Mouse (Mus musculus) adrenal gland, adult 2 months (tissue): ENCODE data around the gene Smarcc2. TPM values are rescaled to one million over a fixed set of nuclear protein-coding genes. Genes with fewer than 3 reads are reported as not detected.
A peak's percentile ranks its signal among the peaks of the same experiment; 100 is the strongest.
"Not testable (repeated sequence)": the region's sequence is repeated elsewhere in the genome, so short reads cannot be mapped to it uniquely, and the experiment has no call there.

Experiments
- DNase-seq: peaks from one replicate; pipeline ENCODE4 v3.0.0; 2021
- polyA plus RNA-seq: library from polyadenylated mRNA; depleted of rRNA; stranded (reverse); fragments of >200 nt; gene quantifications from 2 replicates; pipeline ENCODE4 v1.2.3, GENCODE M21; 2012
- total RNA-seq, 2 experiments: library from RNA; stranded (reverse); gene quantifications; 2 replicates each; pipeline ENCODE4 v1.2.3; 2021

Smarcc2 gene
- total and polyA plus RNA-seq, 3 experiments: 120 to 130 (median 128) TPM

DNA sequence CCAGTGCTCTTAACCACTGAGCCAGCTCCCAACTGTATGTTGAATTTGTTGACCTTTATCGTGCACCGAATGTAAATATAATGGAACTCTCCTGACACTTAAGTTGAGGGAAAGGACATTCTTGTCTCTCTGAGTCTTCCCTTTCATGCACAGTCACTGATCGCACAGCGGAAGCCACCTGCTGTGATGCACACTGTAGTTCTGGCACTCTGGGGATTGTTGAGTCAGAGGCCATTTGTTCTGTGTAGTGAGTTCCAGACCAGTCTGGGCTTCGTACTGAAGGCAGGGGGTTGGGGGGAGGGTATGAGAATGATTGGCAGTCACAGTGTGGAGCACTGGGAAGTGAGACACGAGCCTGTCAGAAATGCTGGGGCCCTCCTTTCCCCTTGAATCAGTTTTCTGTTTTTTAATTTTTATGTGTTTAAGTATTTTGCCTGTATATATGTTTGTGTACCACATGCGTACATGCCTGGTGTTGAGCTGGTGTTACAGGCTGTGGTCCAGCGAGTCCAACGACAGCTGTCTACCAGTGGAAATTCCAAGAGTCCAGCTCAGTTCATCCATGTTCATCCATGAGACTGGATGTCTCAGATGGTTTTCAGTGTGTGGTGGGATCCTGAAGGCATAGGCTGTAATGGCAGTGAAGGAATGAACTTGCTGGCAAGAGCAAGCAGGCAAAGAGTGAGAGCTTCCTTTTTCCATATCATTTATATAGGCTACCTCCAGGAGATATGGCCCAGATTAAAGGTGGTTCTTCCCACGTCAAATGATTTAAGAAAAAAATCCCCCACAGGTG, 17.5 kb upstream of the Smarcc2 start:
- no peak for DNase-seq

DNA sequence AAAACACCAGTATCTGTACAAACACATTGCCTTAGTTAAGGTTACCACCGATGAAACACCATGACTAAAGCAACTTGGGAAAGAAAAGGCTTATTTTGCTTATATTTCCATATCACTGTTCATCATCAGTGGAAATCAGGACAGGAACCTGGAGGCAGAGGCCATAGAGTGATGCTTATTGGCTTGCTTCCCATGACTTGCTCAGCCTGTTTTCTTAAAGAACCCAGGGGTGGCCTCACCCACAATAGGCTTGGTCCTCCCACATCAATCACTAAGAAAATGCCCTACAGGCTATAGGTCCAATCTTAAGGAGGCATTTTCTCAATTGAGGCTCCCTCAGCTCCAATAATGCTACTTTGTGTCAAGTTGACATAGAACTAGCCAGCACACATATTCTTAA, 16.3 kb upstream of the Smarcc2 start:
- DNase-seq: no peak

DNA sequence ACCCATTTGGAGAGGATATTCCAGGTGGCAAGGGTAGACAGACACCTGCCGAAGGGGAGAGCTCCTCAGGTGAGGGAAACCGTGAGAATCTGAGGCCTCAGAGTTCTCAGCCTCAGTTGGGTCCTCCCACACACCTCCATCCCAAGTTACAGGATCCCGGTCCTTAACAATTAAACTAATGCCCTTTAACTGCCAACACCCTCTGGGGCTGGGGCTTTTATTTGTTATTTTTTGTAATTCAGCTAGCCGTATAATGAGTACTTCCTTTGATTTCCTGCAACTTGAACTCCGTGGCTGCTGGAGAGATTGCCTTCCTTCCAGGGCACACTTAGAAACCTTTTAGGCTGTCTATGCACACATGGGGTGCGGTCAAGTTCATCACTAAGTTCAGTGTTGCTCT, 14.7 kb upstream of the Smarcc2 start:
- no peak for DNase-seq

DNA sequence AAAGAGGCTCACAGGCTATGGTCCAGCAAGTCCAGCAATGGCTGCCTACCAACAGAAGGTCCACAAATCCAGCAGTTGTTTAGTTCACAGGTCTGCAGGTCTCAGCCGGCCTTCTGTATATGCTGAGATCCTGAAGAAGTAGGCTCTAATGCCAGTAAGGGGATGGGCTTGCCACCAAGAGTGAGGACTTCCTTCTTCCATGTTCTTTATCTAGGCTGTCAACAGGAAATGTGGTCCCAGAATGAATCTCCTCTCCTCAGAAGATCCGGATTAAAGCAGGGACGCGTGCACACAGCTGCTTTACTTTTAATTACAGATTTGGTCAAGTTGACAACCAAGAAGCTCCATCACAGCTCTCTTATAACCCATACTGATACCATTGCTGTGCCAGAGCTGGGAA, 13.6 kb upstream of the Smarcc2 start:
- no peak for DNase-seq

DNA sequence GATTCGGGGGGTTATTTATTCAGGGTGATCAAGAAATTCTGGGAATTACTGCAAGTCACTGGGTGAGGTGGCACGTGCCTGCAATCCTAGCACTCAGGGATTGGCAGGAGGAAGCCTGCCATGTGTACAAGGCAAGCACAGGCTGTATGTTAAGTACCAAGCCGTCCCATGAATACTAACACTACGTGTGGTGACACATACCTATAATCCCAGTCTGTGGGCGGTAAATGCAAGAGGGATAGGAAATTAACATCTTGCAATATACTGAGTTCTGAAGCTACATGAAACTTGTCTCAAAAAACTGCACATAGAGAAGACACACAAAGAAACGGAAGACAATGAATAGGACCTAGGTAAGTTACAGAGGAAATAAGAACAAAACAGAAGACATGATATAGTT, 8.0 kb upstream of the Smarcc2 start:
- DNase-seq: no peak

DNA sequence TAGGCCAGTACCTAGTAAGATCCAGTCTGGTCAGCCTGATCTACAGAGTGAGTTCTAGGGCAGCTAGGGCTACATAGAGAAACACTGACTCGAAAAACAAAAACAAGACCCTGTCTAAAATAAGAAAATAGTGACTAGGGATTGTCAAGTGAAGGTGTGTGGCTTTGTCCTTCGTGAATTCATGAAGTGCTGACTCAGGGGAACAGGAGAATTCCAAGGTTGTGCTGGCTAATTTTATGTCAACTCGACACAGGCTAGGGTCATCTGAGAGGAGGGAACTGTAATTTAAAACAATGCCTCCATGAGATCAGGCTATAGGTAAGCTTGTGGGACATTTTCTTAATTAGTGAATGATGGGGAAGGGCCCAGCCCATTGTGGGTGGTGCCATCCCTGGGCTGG, 4.6 kb upstream of the Smarcc2 start:
- DNase-seq: no peak

DNA sequence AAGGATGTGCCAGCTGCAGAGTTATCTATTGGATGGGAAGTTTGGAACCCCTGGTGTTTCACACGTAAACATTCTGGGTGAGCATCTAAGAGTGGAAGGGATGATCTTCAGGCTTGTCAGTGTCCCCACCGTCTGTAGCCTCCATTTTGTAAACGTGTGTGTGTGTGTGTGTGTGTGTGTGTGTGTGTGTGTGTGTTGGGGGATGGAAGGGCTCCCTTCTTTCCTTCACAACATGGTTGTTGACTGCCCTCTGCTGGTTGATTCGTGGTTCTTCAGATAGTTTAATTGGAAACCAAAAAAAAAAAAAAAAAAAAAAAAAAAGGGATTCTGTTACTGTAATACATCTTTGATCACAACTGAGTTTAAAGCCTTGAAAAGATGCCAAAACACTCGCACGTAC, 3.8 kb upstream of the Smarcc2 start:
- peak; percentile 60 for DNase-seq

DNA sequence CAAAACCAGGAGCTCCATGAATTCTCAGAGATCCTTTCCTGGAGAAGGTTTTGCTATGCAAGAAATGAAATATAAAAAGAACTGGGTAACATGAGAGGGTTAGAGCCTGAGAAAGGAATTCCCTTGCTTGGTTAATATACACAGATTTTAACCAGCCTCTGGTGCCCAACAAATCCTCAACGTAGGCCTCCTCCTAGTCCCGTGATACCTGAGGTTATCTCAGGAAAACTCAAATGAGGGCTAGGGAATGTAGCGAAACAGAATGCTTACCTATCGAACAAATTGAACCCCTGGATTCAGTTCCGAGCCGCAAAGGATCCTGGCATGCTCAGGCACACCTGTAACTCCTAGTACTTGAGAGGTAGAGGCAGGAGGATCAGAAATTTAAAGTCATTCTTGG, 1.4 kb upstream of the Smarcc2 start:
- no peak for DNase-seq

DNA sequence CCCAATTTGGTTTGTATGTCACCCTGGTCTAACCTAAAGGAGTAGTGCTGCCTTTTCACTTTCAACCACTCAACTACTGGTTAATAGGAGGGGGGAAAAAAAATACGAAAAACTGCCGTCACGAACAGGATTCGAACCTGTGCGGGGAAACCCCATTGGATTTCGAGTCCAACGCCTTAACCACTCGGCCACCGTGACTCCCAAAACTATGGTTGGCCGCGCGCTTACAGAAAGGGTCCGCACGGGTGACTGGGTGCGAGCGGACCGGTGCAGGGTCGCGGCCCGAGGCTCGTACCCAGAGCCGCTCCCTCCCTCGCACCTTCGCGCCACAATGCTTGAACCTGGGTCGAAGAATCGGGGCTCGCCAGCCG, 715 bp upstream of the Smarcc2 start:
- DNase-seq: peak; percentile 93

DNA sequence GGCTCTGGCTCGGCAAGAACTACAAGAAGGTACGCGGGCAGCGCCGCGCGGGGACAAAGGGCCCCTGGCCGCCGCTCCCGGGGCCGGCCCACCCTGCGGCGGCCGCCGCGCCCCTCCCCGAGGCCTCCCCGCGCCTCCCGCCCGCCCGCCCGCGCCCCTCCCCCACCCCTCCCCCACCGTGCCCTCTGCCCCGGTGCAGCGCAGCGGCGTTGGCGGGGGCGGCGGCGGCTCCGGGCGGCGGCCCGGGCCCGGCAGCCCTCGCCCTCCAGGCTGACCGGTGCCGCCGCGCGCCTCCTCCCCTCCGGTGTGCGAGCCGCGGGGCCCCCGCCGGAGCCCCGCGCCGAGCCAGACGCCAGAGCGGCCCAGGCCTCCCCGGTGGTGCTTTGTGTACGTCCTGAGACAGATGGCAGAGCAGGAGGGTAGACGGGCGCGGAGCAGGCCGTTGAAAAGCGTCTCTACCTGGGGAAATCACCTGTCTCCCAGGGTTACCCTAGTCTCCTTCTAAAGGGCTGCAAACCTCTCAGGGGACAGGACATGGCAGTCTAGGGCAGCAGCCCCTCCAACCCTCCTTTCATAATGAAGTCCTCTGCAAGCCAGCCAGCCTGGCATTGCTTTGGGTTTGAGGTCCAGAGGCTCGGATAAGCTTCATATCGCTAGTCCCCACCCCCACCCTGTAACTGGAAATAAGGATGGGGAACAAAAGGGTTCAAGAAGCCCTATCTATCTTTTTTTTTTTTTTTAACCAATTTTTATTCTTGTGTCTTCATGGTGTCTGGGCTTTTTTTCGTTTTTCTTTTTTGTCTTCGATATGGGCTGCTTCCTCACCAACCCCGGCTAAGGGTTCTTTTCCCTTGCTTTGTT, 591 bp downstream of the Smarcc2 start:
- no peak for DNase-seq

DNA sequence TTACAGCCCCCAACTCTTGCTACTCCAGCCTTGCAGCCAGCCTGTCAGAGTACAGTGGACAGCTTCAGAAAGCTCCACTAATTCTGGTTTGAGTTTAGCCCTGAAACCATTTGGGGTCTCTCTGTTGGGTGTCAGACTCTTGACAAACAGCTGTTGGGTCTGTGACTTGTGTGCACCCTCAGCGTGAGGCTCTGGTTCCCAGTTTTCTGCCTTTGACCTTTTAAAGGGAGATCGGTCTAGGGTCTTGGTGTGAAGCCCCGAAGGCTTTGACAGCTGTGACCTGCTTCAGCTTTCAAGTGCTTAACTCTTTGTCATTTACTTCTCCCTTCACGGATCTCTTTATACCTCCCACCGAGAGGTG, 1.2 kb downstream of the Smarcc2 start:
- no peak for DNase-seq

DNA sequence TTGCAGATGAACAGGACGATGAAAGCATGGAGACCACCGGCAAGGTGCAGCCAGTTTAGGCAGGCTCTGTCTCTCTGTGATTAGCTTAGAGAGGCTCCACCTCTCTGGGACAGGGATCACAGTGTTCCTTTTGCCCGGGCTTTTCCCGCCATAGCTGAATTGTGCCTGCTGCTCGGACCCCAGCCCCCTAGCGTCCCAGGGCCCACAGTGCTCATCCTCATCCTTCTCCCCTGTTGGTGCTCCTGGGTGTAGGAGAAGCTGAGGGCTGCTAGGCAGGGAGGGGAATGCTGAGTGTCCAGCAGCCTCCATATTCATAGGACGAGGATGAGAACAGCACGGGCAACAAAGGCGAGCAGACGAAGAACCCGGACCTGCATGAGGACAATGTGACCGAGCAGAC, 15.3 kb downstream of the Smarcc2 start:
- DNase-seq: no peak

DNA sequence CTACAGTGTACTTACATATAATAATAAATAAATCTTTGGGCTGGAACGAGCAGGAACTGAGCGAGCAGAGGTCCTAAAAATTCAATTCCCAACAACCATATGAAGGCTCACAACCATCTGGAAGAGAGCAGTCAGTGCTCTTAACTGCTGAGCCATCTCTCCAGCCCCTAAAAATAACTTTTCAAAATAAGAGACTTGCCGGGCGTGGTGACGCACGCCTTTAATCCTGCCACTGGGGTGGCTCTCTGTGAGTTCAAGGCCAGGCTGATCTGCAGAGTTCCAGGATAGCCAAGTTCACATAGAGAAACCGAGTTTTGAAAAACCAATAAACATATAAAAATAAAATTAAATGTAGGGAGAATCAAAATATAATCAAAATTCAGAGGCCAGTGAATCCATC, 27.3 kb downstream of the Smarcc2 start:
- peak; percentile 82 for DNase-seq

DNA sequence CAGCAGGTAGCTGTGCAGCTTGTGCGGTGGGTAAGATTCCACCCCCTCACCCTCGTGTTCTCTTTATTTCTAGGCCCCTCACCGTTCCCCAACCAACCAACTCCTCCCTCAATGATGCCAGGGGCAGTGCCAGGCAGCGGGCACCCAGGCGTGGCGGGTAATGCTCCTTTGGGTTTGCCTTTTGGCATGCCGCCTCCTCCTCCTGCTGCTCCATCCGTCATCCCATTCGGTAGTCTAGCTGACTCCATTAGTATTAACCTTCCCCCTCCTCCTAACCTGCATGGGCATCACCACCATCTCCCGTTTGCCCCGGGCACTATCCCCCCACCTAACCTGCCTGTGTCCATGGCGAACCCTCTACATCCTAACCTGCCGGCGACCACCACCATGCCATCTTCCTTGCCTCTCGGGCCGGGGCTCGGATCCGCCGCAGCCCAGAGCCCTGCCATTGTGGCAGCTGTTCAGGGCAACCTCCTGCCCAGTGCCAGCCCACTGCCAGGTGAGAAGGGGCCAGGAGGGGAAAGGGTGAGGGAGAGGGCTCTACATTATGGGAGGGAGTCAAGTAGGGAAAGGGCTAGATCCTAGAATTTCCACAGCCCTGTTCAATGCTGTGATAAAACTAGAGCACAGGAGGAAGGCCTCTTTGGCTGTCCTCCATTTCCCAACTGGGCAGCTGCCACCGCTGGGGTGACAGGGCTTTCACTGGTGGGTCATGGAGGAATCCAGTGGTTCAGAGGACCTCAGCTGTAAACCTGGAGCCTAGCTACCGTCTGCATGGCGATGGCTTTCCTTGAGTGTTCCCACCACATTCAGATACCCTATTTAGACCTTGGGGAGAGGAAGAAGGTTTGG, 29.0 kb downstream of the Smarcc2 start:
- peak; percentile 37 for DNase-seq

DNA sequence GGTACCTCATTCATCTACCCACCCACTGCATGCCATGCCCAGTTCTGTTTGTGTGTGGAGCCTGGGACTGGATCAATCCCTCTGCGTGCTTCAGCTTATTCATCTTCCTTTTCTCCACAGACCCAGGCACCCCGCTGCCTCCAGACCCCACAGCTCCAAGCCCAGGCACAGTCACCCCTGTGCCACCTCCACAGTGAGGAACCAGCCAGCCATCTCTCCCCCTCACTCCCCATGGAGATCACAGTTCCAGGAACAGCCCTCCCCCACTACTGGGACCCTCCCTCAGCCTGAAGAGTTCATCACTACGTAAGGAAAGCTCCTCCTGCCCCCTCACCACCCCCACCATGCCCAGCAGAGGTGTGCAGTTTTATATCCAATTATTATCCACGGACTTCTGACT, 29.7 kb downstream of the Smarcc2 start:
- no peak for DNase-seq

DNA sequence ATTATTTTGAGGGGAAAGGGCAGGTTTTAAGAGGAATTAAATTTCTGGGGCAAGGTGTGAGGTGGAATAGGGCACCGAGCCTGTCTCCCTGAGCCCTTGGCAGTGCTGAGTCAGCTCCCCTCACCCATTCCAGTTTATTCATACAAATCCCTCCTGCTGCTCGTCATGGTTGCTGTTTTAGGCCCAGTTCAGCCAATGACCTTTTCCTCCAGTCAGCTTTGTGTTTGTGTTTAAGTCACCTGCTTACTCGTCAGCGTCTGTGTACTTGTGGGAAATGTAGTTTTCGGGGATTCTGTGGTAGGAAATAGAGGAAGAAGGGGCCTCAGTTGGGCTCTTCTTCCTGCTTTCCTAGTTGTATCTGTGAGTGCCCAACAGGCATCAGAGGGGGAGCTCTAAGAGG, 30.3 kb downstream of the Smarcc2 start:
- peak; percentile 69 for DNase-seq

DNA sequence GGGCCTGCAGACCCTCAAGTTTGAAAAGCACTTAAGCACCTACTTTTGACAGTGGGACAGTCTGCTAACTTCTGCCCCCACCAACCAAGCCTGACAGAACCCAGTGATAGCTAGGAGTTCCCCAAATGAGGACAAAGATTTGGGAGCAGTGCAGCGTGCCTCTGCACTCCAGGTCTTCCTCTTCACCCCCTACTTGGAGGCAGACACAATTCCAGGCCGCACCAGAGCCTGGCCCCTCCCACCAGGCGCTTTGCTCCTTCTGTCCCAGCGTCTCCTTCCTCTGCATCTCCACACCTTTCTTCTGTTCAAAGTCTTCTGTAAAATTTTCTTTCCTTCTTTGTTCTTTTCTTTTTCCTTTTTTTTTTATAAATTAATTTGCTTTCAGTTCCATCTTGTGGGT, 30.7 kb downstream of the Smarcc2 start:
- DNase-seq: no peak

DNA sequence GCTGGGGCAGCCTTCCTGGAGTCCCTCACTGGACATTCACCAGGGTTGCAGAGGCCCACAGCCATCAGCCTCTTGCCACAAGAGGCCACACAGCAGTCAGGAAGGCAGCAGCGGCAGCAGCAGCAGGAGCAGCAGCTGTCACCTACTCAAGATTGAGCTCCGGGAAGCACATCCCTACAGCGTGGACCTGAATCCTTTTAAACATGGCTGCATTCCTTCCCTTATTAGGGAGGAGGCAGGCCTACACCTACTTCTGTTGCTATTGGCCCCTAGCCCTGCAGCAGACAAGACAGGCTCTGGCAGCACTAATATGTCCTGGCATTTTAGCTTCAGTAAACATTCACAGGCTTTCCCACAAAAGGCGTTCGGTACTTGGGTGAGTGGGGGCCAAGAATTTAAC, 31.2 kb downstream of the Smarcc2 start:
- no peak for DNase-seq

DNA sequence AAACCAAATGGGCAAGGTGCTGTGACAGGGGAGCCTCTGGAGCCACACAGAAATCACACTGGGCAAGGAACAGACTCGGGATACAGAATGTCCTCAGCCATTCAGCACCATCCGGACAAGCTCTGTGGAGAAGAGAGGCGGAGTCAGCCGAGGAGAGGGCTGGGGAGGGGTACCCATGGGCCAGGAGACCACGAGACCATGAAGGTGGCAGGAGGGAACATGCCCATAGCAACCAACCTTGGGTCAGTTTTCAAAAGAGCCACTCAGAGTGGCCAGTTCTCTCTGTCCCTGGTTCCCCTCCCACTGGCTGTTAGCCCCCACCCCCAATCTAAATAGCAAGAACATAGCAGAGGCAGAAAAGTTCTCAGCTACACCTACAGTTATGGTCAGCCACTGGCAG, 31.9 kb downstream of the Smarcc2 start:
- DNase-seq: no peak

DNA sequence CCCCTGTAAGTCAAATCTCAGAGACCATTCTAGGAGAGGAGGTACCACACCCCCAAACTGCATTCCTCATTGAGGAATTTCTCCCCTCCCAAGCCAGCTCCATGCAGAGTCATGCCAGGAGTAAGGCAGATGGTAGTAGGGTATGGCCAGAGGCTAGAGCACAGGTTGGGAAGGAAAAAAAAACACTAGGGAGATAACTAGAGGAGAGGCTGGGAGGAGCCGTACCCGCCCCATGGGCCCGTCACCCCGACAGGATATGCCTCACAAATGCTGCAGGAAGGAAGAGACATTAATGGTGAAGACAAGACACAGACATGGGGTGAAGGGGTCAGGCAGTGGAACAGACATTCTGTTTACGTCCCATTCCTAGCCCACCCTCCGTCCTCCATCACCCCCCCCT, 32.4 kb downstream of the Smarcc2 start:
- DNase-seq: peak; percentile 62

DNA sequence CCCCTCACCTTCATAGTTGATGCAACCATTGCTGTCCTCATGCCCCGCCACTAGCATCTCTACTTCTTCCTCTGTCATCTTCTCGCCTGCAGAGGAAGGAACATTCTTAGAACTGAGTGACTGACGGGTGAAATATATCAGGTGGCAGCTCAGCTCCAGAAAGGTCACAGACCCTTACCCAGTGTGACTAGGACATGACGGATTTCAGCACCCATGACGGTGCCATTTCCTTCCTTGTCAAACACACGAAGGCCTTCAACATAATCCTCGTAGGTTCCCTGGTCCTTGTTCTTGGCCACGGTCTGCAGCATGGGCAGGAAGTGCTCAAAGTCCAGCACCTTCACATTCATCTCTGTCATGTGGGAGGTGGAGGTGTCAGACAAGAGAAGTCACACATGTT, 33.0 kb downstream of the Smarcc2 start:
- not testable (repeated sequence) for DNase-seq

DNA sequence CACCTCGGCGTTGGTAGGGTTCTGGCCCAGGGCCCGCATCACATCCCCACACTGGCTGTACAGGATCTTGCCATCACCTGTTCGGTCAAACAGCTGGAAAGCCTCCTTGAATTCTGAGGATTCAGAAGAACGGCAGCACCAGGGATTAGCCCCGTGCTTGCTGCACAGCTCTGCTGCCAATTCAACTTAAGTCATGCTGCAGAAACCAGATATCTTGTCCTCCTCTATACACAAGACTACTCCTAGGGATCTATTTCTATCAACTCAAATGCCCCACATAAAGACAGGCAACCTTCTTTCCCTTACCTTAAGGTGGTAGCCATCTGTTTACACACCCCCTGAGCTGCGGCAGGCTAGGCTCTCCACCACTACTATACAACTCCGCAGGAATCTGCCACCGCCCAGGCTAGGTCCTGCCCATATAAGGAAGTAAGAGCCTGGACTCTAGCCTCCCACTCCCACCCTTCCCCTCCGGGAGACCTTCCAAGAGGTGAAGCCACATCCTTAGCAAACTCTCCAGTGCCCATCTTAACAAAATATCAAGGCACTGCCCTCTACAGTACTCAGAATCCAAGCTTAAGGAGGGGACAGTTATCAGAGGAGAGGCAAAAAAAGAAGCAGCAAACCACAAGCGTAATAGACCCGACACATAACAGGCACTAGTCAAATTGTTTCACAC, 33.7 kb downstream of the Smarcc2 start:
- DNase-seq: peak; percentile 79
